Mouse (Mus musculus) frontal cortex, postnatal 25 days (tissue): ENCODE results near the gene Nfam1.
"Not testable (repeated sequence)": the region's sequence is repeated elsewhere in the genome, so short reads cannot be mapped to it uniquely, and the experiment has no call there.

Experiments used
- DNase-seq, 2 experiments: peaks; one replicate each; pipeline ENCODE4 v3.0.0; 2022; ENCODE audit warnings: low spot score in 2 of 2

The Nfam1 gene

DNA sequence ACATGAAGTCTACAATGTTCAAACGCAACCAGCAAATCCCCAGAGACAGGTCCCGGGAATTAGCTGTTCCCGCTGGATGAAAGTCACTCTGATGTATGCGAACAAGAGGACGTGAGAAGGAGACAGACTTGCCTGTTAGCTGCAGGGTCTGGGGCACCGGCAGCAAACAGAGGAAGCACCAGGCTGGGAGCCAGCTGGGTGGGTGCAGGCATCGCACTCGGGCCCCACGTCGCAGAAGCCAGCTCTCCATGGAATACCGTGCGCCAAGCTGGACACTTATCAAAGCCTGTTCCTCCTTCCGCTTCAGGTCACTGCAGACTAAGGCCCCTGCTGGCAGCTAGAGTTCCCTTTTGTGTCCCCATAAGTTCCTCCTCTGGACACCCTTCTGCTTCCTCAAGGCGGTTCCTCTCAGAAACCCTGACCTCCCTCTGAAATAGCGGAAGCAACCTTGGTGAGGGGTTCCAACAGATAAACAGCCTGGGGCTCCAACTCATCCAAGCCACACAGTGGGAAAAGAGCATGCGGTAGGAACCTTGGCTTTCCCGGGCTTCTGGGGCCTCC, at the start of gene Nfam1:
Gene Nfam1, minus strand, starts transcription at position 326 of the 561 bp plus-strand sequence.
- DNase-seq = no peak

DNA sequence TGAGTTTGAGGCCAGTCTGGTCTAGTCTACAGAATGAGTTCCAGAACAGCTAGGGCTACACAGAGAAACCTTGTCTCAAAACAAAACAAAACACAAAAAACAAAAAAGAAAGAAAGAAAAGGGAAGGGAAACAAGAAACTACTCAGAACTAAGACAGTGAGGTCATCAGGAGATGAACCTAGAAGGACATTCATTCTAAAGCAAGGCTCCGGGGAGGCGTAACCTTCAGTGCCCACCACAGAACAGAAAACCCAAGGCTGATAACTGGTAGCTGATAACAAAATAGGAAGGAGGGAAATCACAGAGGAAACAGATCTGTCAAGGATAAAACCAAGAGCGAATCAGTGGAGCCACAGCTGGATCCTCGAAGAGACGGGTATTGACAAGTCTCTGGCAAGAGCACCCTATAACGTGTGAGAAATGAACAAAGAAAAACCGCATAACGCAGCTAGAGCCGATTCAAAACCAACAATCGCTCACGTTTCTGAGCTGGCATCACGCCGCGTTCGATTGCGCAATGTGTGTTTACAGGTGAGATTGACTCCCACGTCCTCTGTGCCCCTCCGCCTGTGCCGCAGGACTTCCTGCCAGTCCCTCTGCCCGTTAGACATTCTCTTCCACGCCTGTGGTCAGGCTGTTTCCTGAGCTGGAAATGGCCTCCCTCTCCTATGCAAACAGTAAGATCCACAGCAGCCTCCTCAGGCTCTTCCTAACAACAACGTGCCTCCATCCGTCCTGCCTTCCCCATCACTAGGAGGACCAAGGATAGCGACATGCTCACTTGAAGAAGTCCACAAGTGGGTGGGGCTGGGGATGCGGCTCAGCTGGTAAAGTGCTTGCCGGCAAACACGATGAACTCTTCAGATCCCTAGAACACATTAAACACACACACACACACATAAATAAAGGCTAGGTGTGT, 42.8 kb upstream of the Nfam1 start:
- no peak for DNase-seq

DNA sequence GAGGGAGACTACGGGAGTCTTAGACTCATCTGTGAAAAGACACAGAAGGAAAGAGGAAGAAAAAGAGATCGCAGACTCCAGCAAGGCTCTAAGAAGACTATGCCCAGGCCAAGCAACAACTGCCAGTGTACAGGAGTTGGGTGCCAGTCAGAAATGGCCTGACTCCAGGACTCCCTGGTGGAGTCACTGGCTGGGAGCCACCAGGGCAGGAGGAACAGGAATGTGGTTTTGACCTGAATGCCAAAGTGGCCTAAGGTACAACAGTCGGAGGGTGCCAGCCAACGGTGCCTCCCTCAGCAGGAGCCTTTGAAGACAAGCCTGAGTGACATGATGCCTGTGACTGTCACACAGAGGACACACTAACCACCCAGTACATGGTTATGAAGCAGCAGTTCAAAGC, 41.1 kb upstream of the Nfam1 start:
- no peak for DNase-seq

DNA sequence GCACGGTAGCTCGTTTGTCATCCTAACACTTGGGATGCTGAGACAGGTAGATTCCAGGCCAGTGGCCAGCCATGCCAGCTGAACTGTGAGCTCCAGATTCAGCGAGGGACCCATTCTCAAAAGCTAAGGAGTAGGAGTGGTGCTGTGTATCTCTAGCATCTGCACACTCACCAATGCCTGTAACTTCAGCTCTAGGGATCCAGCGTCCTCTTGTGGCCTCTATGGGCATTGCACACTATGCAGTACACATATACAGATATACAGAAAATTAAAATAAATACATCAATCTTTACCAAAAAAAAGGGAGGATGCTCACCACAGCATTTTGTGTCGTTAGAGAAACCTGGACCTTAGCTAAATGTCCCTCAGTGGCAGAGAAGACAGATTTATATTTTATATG, 38.6 kb upstream of the Nfam1 start:
- no peak for DNase-seq

DNA sequence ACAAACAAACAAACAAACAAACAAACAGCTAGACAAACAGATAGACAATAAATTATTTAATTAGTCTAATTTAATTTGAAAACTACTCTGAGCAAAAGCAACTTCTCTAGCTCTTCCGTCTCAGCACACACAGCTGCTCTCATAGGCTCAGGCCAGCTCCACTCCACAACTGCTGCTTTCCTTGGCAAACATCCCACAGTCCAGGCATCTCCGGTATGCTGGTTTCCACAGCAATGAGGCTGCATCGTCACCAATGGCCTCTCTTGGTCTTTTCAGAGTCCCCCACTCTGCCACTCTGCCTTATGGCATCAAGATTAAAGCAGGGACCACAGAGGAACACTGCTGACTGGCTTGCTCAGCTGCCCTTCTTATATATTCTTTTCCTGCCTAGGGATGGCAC, 37.8 kb upstream of the Nfam1 start:
- DNase-seq = no peak

DNA sequence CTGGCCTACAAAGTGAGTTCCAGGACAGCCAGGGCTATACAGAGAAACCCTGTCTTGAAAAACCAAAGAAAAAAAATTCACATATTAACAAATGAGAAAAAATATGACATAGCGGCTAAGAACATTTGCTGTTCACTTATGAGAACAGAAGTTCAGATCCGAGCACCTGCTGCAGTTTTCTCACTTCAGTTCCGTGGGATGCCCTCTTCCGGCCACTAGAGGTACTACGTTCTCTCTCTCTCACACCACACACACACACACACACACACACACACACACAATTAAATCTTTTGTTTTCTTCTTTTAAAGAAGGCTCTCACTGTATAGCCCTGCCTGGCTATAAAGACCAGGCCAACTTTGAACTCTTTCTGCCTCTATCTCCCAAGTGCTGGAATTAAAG, 35.2 kb upstream of the Nfam1 start:
- no peak for DNase-seq

DNA sequence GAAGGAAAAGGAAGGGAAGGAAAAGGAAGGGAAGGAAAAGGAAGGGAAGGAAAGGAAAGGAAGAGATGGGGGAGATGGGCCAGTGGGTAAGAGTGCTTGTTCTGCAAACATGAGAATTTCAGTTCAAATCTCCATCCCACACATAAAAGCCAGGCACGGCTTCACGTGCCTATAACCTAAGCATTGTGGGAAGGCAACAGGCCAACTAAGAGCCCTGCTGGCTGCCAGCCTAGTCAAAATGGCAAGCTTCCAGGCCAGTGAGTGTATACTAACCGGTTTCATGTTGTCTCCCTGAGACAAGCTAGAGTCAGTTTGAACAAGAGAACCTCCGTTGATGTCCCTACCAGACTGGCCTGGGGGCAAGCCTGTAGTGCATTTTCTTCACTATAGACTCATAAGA, 32.4 kb upstream of the Nfam1 start:
- DNase-seq = peak in 1 of 2 experiments; percentile 37

DNA sequence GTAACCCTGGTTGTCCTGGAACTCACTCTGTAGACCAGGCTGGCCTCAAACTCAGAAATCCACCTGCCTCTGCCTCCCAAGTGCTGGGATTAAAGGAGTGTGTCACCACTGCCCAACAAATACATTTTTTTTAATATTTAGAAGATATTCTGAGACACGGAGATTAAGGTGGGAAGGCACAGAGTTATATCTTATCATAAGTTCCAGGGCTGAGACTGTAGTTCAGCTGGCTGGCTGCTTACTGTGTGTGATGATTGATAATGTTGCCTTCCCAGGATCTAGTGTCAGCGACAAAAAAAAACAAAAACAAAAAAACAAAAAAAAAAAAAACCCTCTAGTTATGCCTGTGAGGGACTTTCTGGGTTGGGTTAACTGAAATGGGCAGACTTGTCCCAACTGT, 29.5 kb upstream of the Nfam1 start:
- not testable (repeated sequence) for DNase-seq

DNA sequence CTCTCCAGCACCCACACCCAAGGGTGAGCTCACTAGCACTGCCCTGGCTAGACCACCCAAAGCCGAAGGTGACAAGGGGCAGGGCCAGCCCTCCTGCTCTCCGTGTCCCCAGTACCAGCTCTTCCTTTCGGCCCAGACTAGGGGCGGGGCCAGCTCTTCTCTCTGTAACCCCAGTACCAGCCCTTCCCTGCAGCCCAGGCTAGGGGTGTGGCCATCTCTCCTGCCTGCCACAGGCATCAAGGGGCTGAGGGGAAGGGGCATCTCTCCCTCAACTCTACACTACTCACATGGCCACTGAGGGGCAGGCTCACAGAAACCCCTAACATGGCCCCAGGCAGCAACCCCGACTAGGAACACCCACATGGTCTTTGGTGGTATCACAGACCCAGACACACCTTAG, 28.6 kb upstream of the Nfam1 start:
- DNase-seq = no peak

DNA sequence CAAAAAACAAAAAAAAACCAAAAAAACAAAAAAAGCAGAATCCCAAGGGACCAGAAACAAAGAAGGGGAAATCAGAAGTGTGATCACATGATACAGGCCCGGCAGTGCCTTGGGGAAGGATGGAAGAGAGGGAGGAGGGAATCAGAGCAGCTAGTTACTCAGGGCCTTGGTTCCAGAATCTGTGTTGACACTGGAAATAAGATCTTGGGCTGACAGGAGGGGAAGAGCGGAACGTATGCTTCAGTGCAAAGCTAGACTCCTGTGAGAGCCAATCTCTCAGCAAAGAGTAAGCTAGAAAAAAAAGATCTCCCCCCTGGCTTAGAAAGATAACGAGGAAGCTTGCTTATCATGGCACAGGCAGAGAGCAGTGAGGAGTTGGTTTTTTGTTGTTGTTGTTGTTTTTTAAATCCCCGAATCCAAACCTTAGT, 26.1 kb upstream of the Nfam1 start:
- no peak for DNase-seq

DNA sequence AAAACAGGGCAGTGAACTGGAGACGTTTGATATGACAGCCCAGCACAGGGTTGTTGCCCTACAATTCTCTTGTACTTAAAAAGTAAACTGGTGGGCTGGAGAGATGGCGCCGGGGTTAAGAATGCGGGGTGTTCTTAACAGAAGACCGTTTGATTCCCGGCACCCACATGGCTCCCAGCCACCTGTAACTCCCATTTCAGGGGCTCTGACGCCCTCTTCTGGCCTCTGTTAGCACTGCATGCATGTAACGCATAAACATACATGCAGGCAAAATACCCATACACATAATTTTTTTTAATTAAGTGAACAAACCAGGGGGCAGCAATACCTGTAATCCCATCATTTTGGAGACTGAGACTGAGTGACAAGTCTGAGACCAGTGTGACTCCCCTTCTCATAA, 24.4 kb upstream of the Nfam1 start:
- no peak for DNase-seq

DNA sequence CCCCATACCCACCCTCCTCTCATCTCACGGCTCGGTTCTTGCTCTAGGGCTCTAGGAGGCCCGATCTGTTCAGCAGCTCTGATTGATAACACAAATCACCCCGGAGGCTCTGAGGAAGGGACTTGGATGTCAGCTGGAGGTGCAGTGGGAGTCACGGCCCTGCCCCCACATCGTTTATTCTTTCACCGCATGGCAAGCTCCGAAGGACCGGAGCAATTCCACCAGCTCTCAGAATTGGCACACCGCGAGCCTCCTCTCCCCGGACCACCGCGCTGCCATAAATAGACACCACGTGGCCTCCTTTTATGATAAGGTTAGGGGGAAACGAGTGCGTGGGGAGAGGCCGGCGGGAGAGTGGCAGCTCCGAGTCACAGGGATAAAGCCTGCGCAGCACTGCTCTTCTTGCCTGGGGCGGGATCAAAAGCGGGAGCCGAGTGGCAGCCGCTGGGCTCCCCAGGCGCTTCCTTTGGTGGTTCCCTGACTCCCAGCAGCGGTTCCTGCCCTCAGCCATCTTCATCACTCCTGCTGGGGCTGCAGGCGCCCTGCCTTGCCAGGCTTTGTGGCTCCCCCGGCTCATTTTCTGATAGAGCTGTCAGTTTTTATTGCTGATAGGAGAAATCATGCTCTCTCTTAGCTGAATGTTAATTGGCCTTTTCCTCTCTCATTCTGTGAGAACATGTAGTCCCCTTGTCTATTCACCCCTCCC, 23.4 kb upstream of the Nfam1 start:
- DNase-seq = peak; percentile 47 to 50

DNA sequence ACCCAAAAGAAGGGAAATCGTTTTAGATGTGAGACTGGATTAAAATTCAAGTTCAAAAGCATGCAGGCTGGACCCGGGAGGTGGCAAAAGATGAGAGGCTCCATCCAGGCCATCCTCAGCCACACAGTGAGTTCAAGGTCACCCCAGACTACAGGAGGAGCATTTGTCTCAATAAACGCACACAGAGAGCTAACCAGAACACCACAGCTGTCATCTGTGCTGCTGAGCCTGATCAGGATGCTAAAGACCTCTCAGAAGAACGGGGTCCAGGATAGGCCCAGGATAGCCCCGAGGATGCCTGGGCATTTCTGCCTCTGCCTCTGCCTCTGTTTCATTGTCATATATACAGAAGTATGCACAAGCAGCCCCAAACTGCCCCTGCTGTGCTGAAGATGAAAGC, 22.5 kb upstream of the Nfam1 start:
- no peak for DNase-seq

DNA sequence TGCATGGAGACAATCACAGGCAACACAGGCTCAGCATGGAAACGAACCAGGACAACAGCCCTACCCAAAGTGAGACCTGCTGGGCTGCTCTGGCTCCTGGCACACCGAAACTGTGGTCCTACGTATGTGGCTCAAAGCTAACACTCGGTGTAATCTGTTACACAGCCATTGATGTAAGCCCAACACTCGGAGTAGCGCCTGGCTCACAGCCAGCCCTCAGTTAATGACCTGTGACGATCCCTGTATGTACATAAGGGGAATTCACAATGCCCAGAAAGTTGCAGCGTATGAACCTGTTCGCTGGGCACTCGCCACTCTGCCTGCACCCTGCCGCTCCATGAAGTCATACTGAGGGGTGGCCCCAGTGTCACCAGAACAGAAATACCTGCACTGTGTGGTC, 20.2 kb upstream of the Nfam1 start:
- DNase-seq = no peak

DNA sequence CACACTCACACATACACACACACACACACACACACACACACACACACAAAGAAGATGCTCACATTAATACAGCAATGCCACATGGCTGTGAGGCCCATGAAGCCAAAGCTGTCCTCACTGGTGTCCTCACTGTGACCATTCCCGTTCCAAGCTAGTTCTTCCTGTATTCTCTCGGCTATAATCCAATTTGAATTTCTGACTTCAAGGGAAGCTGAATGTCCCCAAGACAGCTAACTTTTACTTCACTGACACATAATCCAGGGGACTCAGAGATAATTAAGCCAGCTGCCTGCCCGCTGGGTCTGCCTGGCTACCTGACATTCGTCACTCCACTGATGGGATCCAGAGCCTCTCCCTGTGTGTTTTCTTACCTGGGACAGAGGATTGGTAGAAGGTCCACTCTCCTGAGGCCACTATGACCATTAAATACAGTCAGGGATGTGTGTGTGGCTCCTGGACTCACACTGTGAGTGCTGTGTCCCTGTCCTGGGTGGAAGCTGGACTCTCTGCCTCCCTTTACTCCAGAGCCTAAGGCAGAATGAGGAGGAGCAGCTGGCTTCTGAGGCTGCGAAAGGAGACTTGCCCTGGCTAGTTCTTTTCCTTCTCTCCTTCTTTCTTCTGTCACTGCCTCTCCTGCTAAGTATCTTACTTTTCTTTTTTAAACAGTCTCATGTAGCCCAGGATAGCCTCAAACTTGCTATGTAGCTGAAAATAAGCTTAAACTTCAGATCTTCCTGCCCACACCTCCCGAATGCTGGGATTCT, 19.4 kb upstream of the Nfam1 start:
- no peak for DNase-seq

DNA sequence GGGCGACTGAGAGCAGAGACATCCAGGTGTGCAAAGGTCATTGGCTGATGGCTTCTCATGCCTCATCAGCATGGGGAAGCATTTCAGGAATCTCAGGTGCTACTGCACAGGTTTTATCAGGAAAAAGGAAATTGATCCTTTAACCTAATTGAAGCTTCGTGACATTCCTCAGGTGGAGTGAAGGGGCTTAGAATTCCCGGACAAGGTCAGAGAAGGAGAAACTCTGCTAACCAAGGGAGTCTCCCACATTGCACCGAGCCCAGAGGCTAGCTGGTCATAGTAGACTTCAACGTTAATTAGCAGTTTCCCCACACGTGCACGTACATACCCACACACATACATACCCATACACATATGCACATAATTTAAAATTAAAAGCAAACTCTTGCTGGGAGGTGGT, 13.6 kb upstream of the Nfam1 start:
- DNase-seq = no peak

DNA sequence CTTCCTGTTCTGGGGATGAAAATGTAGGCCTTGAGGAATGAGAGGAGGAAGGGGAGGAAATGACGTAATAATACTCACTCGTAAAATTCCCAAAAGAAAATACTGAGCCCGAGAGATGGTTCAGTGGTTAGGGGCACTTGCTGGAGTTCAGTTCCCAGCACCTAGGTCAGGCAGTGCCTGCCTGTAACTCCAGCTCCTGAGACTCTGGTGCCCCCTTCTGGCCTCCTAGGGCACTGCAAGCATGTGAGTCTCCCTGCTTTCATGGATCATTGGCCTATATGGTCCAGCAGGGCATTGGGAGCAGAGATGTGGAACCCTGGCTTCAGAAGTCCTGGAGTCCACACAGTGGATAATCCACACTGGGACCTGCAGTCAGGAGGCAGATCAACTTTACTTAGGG, 13.2 kb upstream of the Nfam1 start:
- no peak for DNase-seq

DNA sequence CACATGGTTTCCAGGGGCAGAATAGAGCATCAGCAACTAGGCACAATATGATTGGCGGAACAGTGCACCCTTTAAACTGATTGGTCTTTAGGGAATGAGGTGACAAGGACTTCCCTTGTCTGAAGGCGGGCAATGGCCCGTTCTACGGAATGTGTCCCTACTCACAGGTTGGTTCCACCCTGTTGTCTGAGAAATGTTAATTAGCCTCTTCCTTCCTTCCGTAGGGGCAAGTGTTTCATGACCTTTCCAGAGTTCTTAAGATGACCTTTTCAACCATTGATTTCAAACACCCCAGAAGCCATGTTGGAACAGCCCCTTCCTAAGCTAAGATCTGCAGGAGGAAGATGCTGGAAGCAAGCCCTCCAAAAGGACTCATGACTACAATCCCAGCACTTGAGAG, 12.5 kb upstream of the Nfam1 start:
- not testable (repeated sequence) for DNase-seq

DNA sequence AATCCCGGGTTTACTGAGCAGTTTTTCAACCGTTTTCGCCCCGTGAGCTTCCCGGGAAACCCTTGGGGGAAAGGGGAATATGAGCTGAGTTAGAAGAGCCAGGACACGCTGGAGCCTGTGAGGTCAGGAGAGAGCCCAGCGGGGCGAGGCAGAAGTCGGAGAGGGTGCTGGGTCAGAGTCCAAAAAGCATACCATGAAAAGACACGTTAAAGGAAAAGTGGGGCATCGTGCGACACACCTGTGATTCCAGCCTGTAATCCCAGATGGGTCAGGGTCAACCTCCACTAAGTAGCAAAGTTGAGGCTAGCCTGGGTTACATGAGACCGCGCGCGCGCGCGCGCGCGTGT, 10.2 kb upstream of the Nfam1 start:
- DNase-seq = no peak

DNA sequence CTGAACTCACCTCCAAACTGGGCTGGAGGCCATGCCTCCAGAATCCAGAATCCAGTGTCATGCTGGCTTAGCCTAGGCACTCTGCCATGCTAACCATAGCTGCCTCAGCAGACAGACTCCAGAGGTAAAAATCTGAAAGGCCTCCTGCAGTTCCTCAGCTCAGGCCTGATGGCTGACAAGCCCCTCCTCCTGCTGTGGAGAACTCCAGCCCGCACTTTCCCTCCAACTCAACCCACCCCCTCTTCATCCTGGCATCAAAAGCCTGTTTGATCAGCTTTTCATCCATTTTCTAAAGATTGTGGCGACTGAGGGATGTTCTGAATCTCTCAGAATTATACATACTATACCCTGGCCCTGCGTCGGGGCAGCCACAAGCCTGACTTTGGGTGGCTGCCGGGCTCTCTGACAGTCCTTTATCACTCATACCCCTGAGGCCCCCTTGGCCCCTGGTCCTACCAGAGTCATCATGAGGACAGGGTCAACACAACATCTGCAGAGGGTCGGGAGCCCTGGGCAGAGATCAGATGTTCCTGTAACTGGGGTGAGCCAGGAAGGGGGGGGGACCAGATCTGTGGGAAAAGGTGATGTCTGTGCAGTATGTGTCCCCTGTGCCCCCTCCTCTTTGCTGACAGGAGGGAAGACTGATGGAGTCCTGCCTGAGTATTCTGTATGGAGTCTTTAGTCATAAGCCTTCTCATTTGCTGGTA, 9.7 kb upstream of the Nfam1 start:
- DNase-seq = no peak

DNA sequence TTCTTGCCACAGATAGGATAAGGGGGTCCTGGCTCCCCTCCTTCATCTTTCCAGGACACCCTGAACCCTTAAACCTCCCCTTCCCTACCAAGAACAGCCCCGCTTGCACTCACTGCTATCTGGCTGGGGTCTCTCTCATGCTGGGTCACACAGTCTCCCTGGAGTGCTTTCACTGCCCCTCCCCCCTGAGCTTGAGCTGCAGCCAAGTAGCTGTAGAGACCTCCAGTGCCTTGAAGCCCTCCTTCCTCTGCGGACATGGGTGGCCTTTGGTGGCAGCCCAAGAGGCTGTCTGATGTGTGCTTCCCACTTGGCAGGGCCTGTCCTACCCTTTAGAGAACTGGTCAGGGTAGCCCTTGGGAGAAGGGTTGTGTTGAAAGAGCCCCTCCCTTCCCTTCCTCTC, 7.0 kb upstream of the Nfam1 start:
- no peak for DNase-seq

DNA sequence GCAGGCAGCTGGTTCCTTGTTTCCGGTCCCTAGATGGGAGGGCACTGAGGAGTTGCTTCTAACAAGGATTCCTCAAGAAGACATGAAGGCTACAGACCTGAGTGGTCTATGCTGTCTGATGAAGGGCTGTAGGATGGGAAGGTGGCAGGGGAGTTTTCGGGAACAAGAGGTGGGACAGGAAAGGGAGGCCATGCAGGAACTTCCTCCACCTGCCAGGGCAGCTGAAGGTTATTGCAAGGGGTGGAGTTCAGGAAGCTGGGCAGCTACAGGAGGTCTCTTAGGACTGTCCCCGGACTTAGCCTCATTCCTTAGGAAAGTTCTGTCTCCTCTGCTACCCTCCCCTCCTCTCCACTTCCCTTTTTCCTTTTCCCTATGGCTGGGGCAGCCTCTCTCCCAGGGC, 5.7 kb upstream of the Nfam1 start:
- DNase-seq = no peak
